Mouse (Mus musculus): ENCODE results near the gene Calm2. TPM values are rescaled to one million over a fixed set of nuclear protein-coding genes. Genes with fewer than 3 reads are reported as not detected.

Gene Calm2
- total RNA-seq (2023): 100 to 1,000 TPM; 388 to 416 TPM

DNA sequence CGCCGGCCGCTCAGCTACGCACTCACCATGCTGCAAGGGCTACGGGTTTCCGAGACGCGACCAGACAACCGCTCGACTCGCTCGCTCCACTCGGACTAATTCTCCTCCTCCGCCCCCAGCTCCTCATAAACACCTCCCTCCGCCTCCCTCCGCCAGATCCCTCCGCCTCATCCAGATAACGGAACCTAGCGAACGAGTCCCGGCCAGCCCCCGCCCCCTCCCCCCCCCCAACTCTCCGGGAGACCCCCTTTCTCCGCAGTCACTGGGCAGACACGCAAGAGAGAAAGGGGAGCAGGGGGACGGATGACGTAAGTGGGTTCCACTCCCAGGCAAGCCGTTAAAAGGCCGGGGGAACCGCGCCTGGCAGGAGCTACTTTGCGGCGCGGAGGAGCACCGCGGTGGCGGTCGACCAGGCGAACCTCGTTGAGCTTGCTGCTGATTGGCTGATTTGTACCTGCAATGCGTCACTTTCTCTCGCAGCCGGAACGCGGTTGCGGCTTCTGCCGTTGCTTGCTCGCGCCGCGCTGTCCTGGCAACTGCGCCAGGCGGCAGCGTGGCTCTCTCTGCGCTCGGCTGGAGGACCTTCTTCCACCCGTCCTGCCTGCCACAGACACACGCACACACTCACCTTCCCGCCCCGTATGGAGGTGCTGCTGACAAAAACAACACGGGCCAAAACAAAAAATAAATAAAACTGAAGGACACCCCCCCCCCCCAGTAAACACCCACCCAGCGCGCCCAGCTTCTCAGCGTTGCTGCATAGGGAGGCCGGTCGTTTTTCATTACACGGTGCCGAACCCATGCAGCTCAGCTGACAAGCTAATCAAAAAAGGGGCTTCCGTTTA, at the start of gene Calm2:
Calm2 (minus strand) TSS at position 169 of the 845 bp plus-strand sequence.

DNA sequence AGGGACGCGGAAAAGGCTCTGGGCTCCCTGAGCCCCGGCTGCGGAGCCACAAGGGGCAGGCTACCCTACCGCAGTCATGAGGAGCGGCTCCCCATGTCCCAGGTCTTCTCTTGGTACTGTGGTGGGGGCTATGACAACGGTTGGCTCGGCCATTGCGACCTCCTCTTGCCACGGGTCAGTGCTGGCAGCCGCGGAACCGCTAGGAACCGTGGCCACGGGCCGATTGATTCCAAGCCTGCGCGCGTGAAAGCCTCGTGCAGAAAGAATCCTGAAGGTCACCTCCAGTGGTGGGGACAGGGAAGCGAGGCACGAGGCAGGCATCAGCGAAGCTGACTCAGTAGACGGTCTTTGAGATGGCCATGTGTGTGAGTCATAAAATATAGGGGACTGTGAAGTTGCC, 19.2 kb downstream of the Calm2 start, which contains the start of gene Stpg4:
Stpg4 (minus strand) TSS at position 231 of the 400 bp plus-strand sequence.

Other genes with a start within 250 kb of the Calm2 start
- gene Mcfd2, start 181.0 kb downstream of the Calm2 start, total RNA-seq (2023): 10 to 100 TPM; 46.3 to 51.5 TPM
- gene Ttc7, start 164.0 kb downstream of the Calm2 start, total RNA-seq (2023): 100 to 1,000 TPM; 323 to 334 TPM
- gene Stpg4, start 19.2 kb downstream of the Calm2 start, total RNA-seq (2023): not detected
- gene Epcam, start 189.0 kb upstream of the Calm2 start, total RNA-seq (2023): under 1 TPM; 0.30 to 0.58 TPM
- 10 to 100 TPM; 13.6 to 13.9 TPM for gene Msh2, start 225.4 kb upstream of the Calm2 start, total RNA-seq (2023)